In the genomic region with DNA sequence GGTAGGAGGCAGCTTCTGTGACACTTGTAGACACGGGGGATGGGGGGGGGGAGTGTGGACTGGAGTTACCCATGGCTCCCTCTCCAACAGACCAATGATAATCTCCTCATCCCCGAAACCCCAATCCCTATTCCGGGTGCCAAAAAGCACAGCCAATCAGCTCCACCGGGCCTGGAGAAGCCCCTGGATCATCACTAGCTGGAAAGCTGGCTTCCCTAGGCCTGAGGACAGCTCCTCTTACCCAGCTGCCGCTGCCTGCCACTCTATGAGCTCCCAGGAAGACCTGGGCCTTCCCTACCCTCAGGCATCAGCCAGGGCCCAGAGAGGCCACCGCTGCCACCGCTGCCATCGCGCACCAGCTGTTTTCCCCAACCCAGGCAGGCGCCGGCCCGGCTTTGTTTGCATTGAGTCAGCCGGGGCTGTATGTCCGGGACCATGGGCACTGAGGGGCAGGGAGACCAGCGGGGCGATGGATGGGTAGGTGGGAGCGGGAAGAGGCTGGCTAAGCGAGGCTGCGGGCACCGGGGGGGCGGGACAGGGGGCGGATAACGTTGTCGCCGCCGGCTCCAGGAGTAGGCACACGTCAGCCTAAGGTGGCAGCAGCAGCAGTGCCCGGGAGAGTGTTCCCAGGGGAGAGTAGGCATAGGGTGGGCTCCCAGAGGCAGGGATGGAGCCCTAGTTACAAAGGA, we compare ENCODE assay signal across 8 mouse cellular contexts. TPM values are rescaled to one million over a fixed set of nuclear protein-coding genes. Genes with fewer than 3 reads are reported as not detected.
DNase-seq lines count a peak whose midpoint lies in the region; ATAC-seq and TF ChIP-seq lines count a peak whose summit lies in the region.

No protein-coding gene starts in this region.

- H3K9me3 ChIP-seq in forebrain, embryonic 10.5 days, result no peaks in the 10 kb centered on the region
- H3K9me3 ChIP-seq in intestine, postnatal 0 days (ENCODE audit: control insufficient read depth), result no peaks in the 10 kb centered on the region
- no peaks in the 10 kb centered on the region for H3K9me3 ChIP-seq in midbrain, embryonic 10.5 days (replicated peaks)

- TF ChIP-seq CTCF in intestine, postnatal 0 days (IDR thresholded peaks at IDR 0.05; ENCODE audit: low read depth), result no peak

- H3K36me3 ChIP-seq in forebrain, embryonic 10.5 days (replicated peaks), result no peaks in the 10 kb centered on the region
- H3K36me3 ChIP-seq in intestine, postnatal 0 days (ENCODE audit: control insufficient read depth, insufficient read depth), result no peaks in the 10 kb centered on the region
- no peaks in the 10 kb centered on the region for H3K36me3 ChIP-seq in midbrain, embryonic 10.5 days

- peak; percentile 27 for DNase-seq in kidney, postnatal 10 days
- DNase-seq in kidney, adult 18-20 months, result no peak
- peak; percentile 40 for DNase-seq in adrenal gland, postnatal 14 days
- peak; percentile 40 for DNase-seq in forebrain, embryonic 10.5 days (ENCODE audit: extremely low spot score, low spot score)
- DNase-seq in midbrain, embryonic 10.5 days (ENCODE audit: low spot score), result peak; percentile 42
- DNase-seq in thymus, postnatal 0 days (ENCODE audit: low spot score), result peak; percentile 35
- no peak for DNase-seq in ovary, postnatal 10 days (ENCODE audit: low spot score)

- ATAC-seq in intestine, postnatal 0 days, result peak; percentile 20; the same call in 1 of the 2 replicates

- H3K27ac ChIP-seq in forebrain, embryonic 10.5 days, result peak overlapping the region; percentile 82
- H3K27ac ChIP-seq in intestine, postnatal 0 days (ENCODE audit: low read depth, low read length), result no peak overlapping the region
- peak overlapping the region; percentile 82 for H3K27ac ChIP-seq in midbrain, embryonic 10.5 days (replicated peaks)

- H3K4me3 ChIP-seq in forebrain, embryonic 10.5 days, result peak overlapping the region; percentile 75
- H3K4me3 ChIP-seq in intestine, postnatal 0 days (ENCODE audit: low read depth, low read length), result peak overlapping the region; percentile 56
- peak overlapping the region; percentile 76 for H3K4me3 ChIP-seq in midbrain, embryonic 10.5 days

- peak overlapping the region; percentile 93 for H3K4me2 ChIP-seq in intestine, postnatal 0 days (replicated peaks; ENCODE audit: low read depth)

- under 1% methylated on average over 28 of the region's 28 CpGs for WGBS in forebrain, embryonic 10.5 days
- WGBS in intestine, postnatal 0 days, result 7% methylated on average over 26 of the region's 28 CpGs
- WGBS in midbrain, embryonic 10.5 days, result 1% methylated on average over 28 of the region's 28 CpGs

- H3K9ac ChIP-seq in intestine, postnatal 0 days (ENCODE audit: low read depth, low read length), result peak overlapping the region; percentile 50

- H3K27me3 ChIP-seq in forebrain, embryonic 10.5 days (ENCODE audit: poor library complexity, severe bottlenecking), result peaks cover 73% of the 10 kb centered on the region
- peaks cover 14% of the 10 kb centered on the region for H3K27me3 ChIP-seq in intestine, postnatal 0 days (replicated peaks; ENCODE audit: control insufficient read depth, insufficient read depth, low read length)
- peaks cover 72% of the 10 kb centered on the region for H3K27me3 ChIP-seq in midbrain, embryonic 10.5 days (ENCODE audit: low read depth, poor library complexity, severe bottlenecking)

- H3K4me1 ChIP-seq in forebrain, embryonic 10.5 days, result peaks cover 28% of the 10 kb centered on the region
- H3K4me1 ChIP-seq in intestine, postnatal 0 days (replicated peaks; ENCODE audit: control insufficient read depth, insufficient read depth, low read length), result no peaks in the 10 kb centered on the region
- peaks cover 21% of the 10 kb centered on the region for H3K4me1 ChIP-seq in midbrain, embryonic 10.5 days

RNA-seq across cellular contexts. Expression of a gene that starts 0.7 kb away (rescaled TPM):
- total RNA-seq in adrenal gland, postnatal 14 days (2021), result 20.3 and 27.4 TPM in 2 replicates
- polyA plus RNA-seq in forebrain, embryonic 10.5 days (2016; fragmentation: Nextera tagmentation; extraction: Ambion mirVana), result 16.2 and 18.2 TPM in 2 replicates
- 10.8 and 12.1 TPM in 2 replicates for polyA plus RNA-seq in intestine, postnatal 0 days (2015; fragmentation: Nextera tagmentation; extraction: Ambion mirVana)
- 12.1 and 18.1 TPM in 2 replicates for polyA plus RNA-seq in midbrain, embryonic 10.5 days (2016; fragmentation: Nextera tagmentation; extraction: Ambion mirVana)
- 23.2 and 27.1 TPM in 2 replicates for polyA plus RNA-seq in thymus, postnatal 0 days (2015; fragmentation: Nextera tagmentation; extraction: Ambion mirVana)

RNA-seq across cellular contexts. Expression of a gene that starts 14.9 kb away (rescaled TPM):
- total RNA-seq in adrenal gland, postnatal 14 days (2021), result 61.5 and 66.2 TPM in 2 replicates
- polyA plus RNA-seq in forebrain, embryonic 10.5 days (2016; fragmentation: Nextera tagmentation; extraction: Ambion mirVana), result 21.1 and 21.8 TPM in 2 replicates
- 3.5 and 3.9 TPM in 2 replicates for polyA plus RNA-seq in intestine, postnatal 0 days (2015; fragmentation: Nextera tagmentation; extraction: Ambion mirVana)
- 16.1 and 19.7 TPM in 2 replicates for polyA plus RNA-seq in midbrain, embryonic 10.5 days (2016; fragmentation: Nextera tagmentation; extraction: Ambion mirVana)
- 5.3 and 5.4 TPM in 2 replicates for polyA plus RNA-seq in thymus, postnatal 0 days (2015; fragmentation: Nextera tagmentation; extraction: Ambion mirVana)

RNA-seq across cellular contexts. Expression of a gene that starts 32.3 kb away (rescaled TPM):
- total RNA-seq in adrenal gland, postnatal 14 days (2021), result not detected in 2 replicates
- polyA plus RNA-seq in forebrain, embryonic 10.5 days (2016; fragmentation: Nextera tagmentation; extraction: Ambion mirVana), result not detected in 2 replicates
- 2.3 and 4.3 TPM in 2 replicates for polyA plus RNA-seq in intestine, postnatal 0 days (2015; fragmentation: Nextera tagmentation; extraction: Ambion mirVana)
- polyA plus RNA-seq in midbrain, embryonic 10.5 days (2016; fragmentation: Nextera tagmentation; extraction: Ambion mirVana), result 0.37 and 0.42 TPM in 2 replicates
- not detected in 2 replicates for polyA plus RNA-seq in thymus, postnatal 0 days (2015; fragmentation: Nextera tagmentation; extraction: Ambion mirVana)

RNA-seq across cellular contexts. Expression of a gene that starts 36.7 kb away (rescaled TPM):
- 136 and 146 TPM in 2 replicates for total RNA-seq in adrenal gland, postnatal 14 days (2021)
- 275 and 277 TPM in 2 replicates for polyA plus RNA-seq in forebrain, embryonic 10.5 days (2016; fragmentation: Nextera tagmentation; extraction: Ambion mirVana)
- 143 and 145 TPM in 2 replicates for polyA plus RNA-seq in intestine, postnatal 0 days (2015; fragmentation: Nextera tagmentation; extraction: Ambion mirVana)
- 256 and 270 TPM in 2 replicates for polyA plus RNA-seq in midbrain, embryonic 10.5 days (2016; fragmentation: Nextera tagmentation; extraction: Ambion mirVana)
- polyA plus RNA-seq in thymus, postnatal 0 days (2015; fragmentation: Nextera tagmentation; extraction: Ambion mirVana), result 408 and 411 TPM in 2 replicates

RNA-seq across cellular contexts. Expression of a gene that starts 45.0 kb away (rescaled TPM):
- total RNA-seq in adrenal gland, postnatal 14 days (2021), result 0.33 and 0.38 TPM in 2 replicates
- 0.05 TPM in 1 of 2 replicates, not detected in the other for polyA plus RNA-seq in forebrain, embryonic 10.5 days (2016; fragmentation: Nextera tagmentation; extraction: Ambion mirVana)
- polyA plus RNA-seq in intestine, postnatal 0 days (2015; fragmentation: Nextera tagmentation; extraction: Ambion mirVana), result 0.05 and 0.09 TPM in 2 replicates
- polyA plus RNA-seq in midbrain, embryonic 10.5 days (2016; fragmentation: Nextera tagmentation; extraction: Ambion mirVana), result not detected in 2 replicates
- polyA plus RNA-seq in thymus, postnatal 0 days (2015; fragmentation: Nextera tagmentation; extraction: Ambion mirVana), result not detected in 2 replicates

Comparison
In these comparisons a context has a peak if more than half of its experiments do, and no peak if none do; other contexts are left out.
1. DNase-seq: peak in kidney, postnatal 10 days (single experiment), adrenal gland, postnatal 14 days (single experiment), forebrain, embryonic 10.5 days (single experiment), midbrain, embryonic 10.5 days (single experiment) and thymus, postnatal 0 days (single experiment); none in kidney, adult 18-20 months (single experiment) and ovary, postnatal 10 days (single experiment).
2. Peak in every context shown above with its lines, with median percentiles within 50 percentile points of each other: H3K4me3 ChIP-seq.